In the genomic region with DNA sequence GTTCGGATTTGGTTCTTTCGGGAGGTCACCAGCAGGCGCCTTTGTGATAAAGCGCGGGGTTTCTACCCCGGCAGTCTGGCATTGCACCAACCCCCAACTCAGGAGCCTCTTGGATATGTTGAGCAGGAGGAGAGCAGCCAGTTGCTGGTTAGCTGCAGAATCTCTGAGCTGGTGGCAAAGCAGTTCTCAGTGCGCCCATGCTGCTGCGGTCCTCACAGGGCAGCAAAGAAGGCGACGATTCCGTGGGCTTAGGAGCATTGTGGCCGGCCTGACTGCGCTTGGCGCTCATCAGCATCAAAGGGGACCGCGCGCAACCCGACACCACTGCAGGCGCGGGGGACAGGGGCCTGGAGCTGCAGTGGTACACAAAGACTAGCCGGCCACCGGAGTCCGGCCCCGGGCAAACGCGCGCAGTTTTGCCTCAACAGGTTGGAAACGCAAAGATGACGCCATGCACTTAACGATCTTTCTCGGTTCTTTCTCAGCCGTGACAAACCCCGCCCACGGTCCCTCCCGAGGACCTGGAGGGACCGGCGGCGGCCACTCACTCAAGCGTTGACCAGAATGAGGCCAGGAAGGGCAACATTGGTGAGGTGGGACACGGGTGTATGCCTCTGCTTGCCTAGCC, we compare ENCODE assay signal across 8 mouse cellular contexts. TPM values are rescaled to one million over a fixed set of nuclear protein-coding genes. Genes with fewer than 3 reads are reported as not detected.
A peak's percentile ranks its signal among the peaks of the same experiment; 100 is the strongest.
DNase-seq lines count a peak whose midpoint lies in the region; ATAC-seq lines count a peak whose summit lies in the region.

No protein-coding gene starts in this region.

- peak; percentile 26 for DNase-seq in ovary, postnatal 36 days (ENCODE audit: low spot score)
- DNase-seq in ovary, postnatal 10 days (ENCODE audit: low spot score): no peak
- DNase-seq in intestine, embryonic 14.5 days (ENCODE audit: low spot score): peak; percentile 74
- peak; percentile 74 for DNase-seq in retina, embryonic 14.5 days (ENCODE audit: low spot score)
- DNase-seq in thymus, postnatal 10 days (ENCODE audit: low spot score in 2 of 2): no peak

- peak overlapping the region; percentile 47 for H3K9ac ChIP-seq in embryonic facial prominence, embryonic 12.5 days
- peak overlapping the region; percentile 48 for H3K9ac ChIP-seq in intestine, embryonic 14.5 days (ENCODE audit: low read length)
- no peak overlapping the region; the same call in 1 of the 2 replicates for H3K9ac ChIP-seq in liver, embryonic 15.5 days

- peak overlapping the region; percentile 44 for H3K4me3 ChIP-seq in embryonic facial prominence, embryonic 12.5 days
- H3K4me3 ChIP-seq in intestine, embryonic 14.5 days (ENCODE audit: low read depth, low read length): peak overlapping the region; percentile 51
- H3K4me3 ChIP-seq in liver, embryonic 15.5 days (replicated peaks): peak overlapping the region; percentile 48

- H3K4me2 ChIP-seq in embryonic facial prominence, embryonic 12.5 days (replicated peaks): peak overlapping the region; percentile 82
- peak overlapping the region; percentile 92 for H3K4me2 ChIP-seq in intestine, embryonic 14.5 days (ENCODE audit: low read length)
- peak overlapping the region; percentile 77 for H3K4me2 ChIP-seq in liver, embryonic 15.5 days

- WGBS in embryonic facial prominence, embryonic 12.5 days: under 1% methylated on average over 40 of the region's 40 CpGs
- 2% methylated on average over 40 of the region's 40 CpGs for WGBS in intestine, embryonic 14.5 days
- 1% methylated on average over 40 of the region's 40 CpGs for WGBS in liver, embryonic 15.5 days (ENCODE audit: insufficient replicate concordance)

- H3K27me3 ChIP-seq in embryonic facial prominence, embryonic 12.5 days: peaks cover 13% of the 10 kb centered on the region
- peaks cover 13% of the 10 kb centered on the region for H3K27me3 ChIP-seq in intestine, embryonic 14.5 days (replicated peaks; ENCODE audit: control insufficient read depth, insufficient read depth, low read length)
- H3K27me3 ChIP-seq in liver, embryonic 15.5 days: peaks cover 64% of the 10 kb centered on the region

- H3K27ac ChIP-seq in embryonic facial prominence, embryonic 12.5 days: peak overlapping the region; percentile 76
- H3K27ac ChIP-seq in intestine, embryonic 14.5 days (ENCODE audit: low read depth): peak overlapping the region; percentile 51; the same call in 1 of the 2 replicates
- H3K27ac ChIP-seq in liver, embryonic 15.5 days (replicated peaks): no peak overlapping the region

- ATAC-seq in embryonic facial prominence, embryonic 12.5 days (ENCODE audit: insufficient number of reproducible peaks, insufficient read depth, low FRiP score, low TSS enrichment): no peak
- ATAC-seq in intestine, embryonic 14.5 days (replicated peaks; ENCODE audit: low FRiP score, low TSS enrichment, low read depth): 0 out of 2 replicates have a peak, but pooled peaks have one; percentile 28
- ATAC-seq in liver, embryonic 15.5 days (ENCODE audit: insufficient read depth): no peak
- ATAC-seq in CD4-positive, CD25-positive, alpha-beta regulatory T cell, adult 4 months: no peak

- no peaks in the 10 kb centered on the region for H3K9me3 ChIP-seq in embryonic facial prominence, embryonic 12.5 days
- H3K9me3 ChIP-seq in intestine, embryonic 14.5 days (ENCODE audit: control insufficient read depth, low read length): no peaks in the 10 kb centered on the region
- H3K9me3 ChIP-seq in liver, embryonic 15.5 days (replicated peaks): no peaks in the 10 kb centered on the region

- no peaks in the 10 kb centered on the region for H3K36me3 ChIP-seq in embryonic facial prominence, embryonic 12.5 days
- H3K36me3 ChIP-seq in intestine, embryonic 14.5 days (ENCODE audit: control insufficient read depth, insufficient read depth, low read length): no peaks in the 10 kb centered on the region
- no peaks in the 10 kb centered on the region for H3K36me3 ChIP-seq in liver, embryonic 15.5 days (replicated peaks)

- H3K4me1 ChIP-seq in embryonic facial prominence, embryonic 12.5 days: peaks cover 28% of the 10 kb centered on the region
- H3K4me1 ChIP-seq in intestine, embryonic 14.5 days (replicated peaks; ENCODE audit: control insufficient read depth, insufficient read depth, low read length): peaks cover 19% of the 10 kb centered on the region
- peaks cover 26% of the 10 kb centered on the region for H3K4me1 ChIP-seq in liver, embryonic 15.5 days (replicated peaks)

RNA-seq across cellular contexts. Expression of gene Col18a1, which starts 0.9 kb away (rescaled TPM):
- 122 and 127 TPM in 2 replicates for polyA plus RNA-seq in embryonic facial prominence, embryonic 12.5 days (2016; fragmentation: Nextera tagmentation; extraction: Ambion mirVana)
- 54.8 and 58.2 TPM in 2 replicates for polyA plus RNA-seq in intestine, embryonic 14.5 days (2014; fragmentation: Nextera tagmentation; extraction: Ambion mirVana)
- polyA plus RNA-seq in liver, embryonic 15.5 days (2015; fragmentation: Nextera tagmentation; extraction: Ambion mirVana): 66.0 and 88.2 TPM in 2 replicates
- under 1 TPM in 1 of 2 experiments, not detected in 1; 0.16 TPM for polyA plus RNA-seq in CD4-positive, CD25-positive, alpha-beta regulatory T cell, adult 4 months (2017; shearing (Covaris generic))

Comparison
In these comparisons a context has a peak if more than half of its experiments do, and no peak if none do; other contexts are left out.
1. DNase-seq: peak in ovary, postnatal 36 days (single experiment), intestine, embryonic 14.5 days (single experiment) and retina, embryonic 14.5 days (single experiment); none in ovary, postnatal 10 days (single experiment) and thymus, postnatal 10 days (0 of 2).
2. RNA of gene Col18a1, which starts 0.9 kb away (polyA plus RNA-seq): 122 to 127 TPM in embryonic facial prominence, embryonic 12.5 days, 66.0 to 88.2 TPM in liver, embryonic 15.5 days and 54.8 to 58.2 TPM in intestine, embryonic 14.5 days; 0.16 TPM in CD4-positive, CD25-positive, alpha-beta regulatory T cell, adult 4 months; every median in the first group is over 10 times any median in the second.
3. Peak in every context shown above with its lines, with median percentiles within 50 percentile points of each other: H3K4me2 ChIP-seq and H3K4me3 ChIP-seq.